Mouse (Mus musculus) heart, postnatal 14 days (tissue): ENCODE measurements at regions not wholly inside any gene's neighbourhood (a gene's known extent, or its start where the extent isn't known, plus 50 kb on each side); places are given as distances from the start of the nearest gene placed in this dataset.
"Not testable (repeated sequence)": the region's sequence is repeated elsewhere in the genome, so short reads cannot be mapped to it uniquely, and the experiment has no call there.

ENCODE experiments used
- DNase-seq, 2 experiments: peaks; one replicate each; pipeline ENCODE4 v3.0.0; 2021 to 2022
- intact Hi-C: fragments of 180-260 bp; cut with DNase I; formaldehyde crosslinking; loops from one replicate; pipeline ENCODE4 v1.15.1; 2025

DNA sequence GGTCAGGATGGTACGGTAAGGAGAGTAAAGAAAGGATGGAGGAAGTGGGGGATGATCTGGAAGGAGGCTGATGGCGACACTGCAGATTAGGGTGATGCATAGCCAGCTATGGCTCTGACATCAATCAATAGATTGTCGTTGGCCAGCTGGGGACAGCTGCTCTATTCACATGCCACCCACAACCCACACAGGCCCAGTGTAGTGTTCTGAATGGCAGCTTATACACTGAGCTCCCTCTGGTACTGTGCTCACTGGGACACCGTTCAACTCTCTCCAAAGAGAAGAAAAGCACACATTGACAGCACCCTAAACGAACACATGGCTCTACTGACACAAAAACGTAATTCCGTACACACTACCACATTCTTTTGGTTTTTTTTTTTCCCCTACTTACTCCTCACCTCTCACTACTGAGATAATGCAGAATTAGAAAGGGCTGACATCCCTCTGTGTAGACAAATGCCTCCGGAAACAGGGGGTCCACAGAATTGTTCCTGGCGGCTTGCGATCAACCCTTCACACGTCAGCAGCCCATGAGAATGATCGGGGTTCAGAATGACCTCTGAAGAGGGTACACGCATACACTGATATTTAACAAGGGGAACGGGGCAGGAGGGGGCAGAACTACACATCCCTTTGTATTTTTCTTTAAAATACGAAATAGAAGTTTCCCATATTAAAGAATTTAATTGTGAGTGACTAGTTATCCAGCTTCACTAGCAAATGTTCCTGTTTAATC lies 178.5 kb upstream of the Ipo5 start:
- DNase-seq, result no peak
- intact Hi-C loops, result no loop called here

DNA sequence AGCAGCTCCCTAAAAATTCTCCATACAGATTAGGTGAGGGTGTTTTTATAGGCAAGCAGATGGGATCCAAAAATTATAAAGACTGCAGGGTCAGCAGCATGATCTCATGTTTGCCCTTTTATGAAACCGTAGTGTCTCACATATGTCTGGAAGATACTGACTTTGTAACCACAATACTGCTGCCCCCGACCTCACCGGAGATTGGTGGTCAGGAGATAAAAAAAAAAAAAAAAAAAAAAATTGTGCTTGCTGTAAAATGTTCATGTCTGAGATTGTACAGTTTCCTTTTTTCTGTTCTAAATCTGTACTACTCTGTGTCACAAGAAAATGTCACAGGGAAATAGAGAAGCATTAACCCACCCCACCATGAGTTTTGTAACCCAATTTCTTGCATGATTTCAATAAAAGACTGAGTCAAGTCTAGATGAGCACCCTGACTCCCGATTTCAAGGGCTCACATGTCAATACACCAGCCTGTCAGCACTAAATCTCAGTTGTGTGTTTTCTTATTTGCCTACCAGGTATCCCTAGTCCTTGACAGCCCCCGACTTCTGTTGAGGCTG lies 169.5 kb upstream of the Ipo5 start:
- intact Hi-C loops, result no loop called here

DNA sequence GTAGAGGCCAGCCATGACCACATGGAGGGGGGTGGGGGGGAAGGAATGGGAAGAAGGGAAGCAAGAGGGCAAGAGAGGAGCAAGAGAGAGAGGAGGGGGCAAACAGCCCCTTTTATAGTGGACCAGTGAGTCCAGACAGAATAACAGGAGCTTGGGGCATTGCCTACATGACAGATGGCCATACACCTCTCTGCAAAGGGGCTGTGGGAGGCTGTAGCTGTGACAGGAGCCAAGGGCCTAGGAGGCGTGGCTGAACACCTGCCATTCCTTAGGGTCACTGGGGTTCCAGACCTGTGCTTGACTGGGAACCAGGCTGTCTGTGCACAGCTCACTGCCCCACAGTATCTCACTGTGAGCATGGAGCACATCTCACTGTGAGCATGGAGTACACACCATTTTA lies 157.0 kb upstream of the Ipo5 start:
- intact Hi-C loops, result no loop called here
- DNase-seq, result no peak

More for the DNA sequence above, 169.5 kb upstream of the Ipo5 start:
- no peak for DNase-seq

DNA sequence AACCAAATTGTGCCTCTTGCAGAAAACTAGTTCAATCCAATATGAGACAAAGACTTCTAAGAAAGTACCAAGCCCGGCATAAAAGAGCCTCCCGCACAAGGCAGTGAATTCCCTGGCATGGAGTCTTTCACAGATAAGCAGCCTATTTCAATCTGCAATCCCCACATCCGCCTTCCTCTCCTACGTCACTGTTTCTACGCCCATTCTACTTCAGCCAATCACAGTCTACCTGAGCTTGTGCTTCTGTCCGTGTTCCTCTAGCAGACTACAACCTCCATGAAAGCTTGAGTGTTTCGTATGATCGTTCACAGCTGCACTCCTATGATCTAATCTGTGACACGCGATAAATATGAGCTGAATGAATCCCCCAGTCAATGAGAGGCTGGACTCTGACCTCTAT lies 155.6 kb upstream of the Ipo5 start:
- intact Hi-C loops, result no loop called here
- no peak for DNase-seq

DNA sequence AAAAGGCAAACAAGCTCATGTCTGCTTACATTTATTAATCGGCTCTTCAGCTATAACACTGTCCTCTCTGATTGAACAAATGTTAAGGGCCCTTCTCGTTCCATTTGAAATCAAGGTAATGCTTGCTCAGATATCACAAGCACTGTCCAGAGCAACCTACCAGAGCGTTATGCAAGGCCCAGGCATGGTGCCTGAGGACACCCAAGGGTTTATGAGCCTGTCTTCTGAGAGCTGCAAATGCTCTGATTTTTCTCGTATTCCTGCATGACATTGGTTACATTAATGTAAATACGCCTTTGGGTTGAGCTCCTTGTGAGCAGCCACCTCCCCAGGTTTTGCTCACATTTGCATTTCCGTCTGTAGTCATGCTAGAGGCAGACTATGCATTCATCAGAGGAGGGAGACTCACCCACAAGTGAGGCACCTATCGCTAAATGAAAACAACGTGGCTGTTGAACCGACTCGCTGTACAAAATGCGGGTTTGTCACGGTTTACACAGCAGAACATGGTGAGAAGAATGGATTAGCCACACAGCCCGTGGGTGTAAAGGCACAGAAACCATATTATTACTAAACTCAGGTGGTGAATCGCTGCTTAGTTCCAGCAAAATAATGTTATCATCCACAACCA lies 152.7 kb upstream of the Ipo5 start:
- DNase-seq, result no peak
- intact Hi-C loops, result no loop called here

DNA sequence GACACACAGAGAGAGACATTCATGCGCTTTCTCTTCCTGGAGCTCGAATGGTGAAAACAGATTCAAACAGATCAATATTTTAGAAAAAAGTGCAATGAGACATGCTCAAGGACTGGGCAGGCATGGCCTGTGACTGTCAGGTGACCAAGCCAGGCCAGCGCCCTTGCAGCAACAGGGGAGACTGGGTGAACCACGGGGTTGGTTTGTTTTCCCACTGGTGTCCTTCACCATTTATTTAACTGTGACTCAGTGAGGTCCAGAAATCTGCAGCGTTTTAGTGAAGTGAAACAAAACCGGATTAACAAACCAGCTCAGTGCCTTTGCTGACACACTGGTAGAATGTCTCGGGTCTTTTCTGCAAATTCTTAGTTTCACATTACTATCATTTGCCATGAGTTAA lies 148.9 kb upstream of the Ipo5 start:
- intact Hi-C loops, result loop anchor here (5.0 to 10.0 kb wide), 2 partner anchors 285 to 687 kb away; partner anchors contain the start of gene Rap2a
- DNase-seq, result no peak

DNA sequence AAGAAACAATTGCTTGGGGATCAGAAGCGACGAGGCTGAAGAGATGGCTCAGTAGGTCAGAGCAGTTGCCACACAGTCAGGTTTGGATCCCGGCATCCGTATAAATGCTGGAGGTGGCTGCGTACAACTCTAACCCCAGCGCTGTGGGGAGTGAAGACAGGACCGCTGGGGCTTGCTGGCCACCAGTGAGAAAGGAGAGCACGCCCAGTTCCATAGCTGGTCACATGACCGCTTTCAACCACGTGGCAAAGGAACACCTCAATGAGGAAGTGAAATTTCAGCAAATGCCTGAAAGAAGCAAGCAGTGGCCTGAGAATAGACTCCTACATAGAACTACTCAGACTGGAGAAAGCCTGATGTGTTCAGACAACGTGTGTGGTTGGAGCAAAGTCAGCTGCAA lies 148.3 kb upstream of the Ipo5 start:
- intact Hi-C loops, result loop anchor here (5.0 to 10.0 kb wide), 2 partner anchors 285 to 688 kb away; partner anchors contain the start of gene Rap2a
- peak in 1 of 2 experiments; percentile 14 for DNase-seq

DNA sequence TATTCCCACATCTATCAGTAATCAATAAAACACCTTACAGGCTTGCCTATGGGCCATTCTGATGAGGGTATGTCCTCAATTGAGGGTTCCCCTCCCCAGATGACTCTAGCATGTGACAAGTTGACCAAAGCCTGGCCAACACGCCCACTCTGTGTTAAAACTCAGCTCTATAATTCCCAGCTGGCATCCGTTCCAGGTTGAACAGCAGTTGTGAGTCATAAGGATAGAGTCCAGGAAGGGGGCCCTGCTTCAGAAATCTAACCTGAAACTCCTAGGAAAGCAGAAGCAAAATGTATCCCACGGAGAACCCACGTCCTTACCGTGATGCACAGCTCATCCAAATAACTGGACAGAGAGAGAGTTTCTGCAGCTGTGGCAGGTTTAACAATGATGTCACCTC lies 147.2 kb upstream of the Ipo5 start:
- peak in 1 of 2 experiments; percentile 16 for DNase-seq
- intact Hi-C loops, result loop anchor here (5.0 to 10.0 kb wide), 2 partner anchors 286 to 689 kb away; partner anchors contain the start of gene Rap2a

DNA sequence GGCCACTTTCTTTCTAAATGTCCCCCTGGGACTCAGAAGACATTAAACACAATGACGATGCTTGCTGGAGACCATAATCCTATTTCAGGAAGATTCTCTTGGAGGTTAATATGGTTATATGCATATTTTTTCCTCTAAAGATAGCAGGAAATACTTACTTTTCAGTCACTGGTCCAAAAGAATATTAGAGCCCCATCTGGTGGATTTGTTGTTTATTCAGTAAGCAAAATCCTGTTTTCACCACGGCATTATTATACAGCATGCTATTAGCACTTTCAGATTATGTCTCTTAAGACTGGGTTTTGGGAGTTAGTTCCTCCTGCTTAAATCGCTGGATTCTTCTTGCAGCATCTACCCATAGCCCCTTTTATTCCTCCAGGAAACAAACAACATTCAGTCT lies 146.6 kb upstream of the Ipo5 start:
- DNase-seq, result no peak
- intact Hi-C loops, result loop anchor here (5.0 to 10.0 kb wide), 2 partner anchors 287 to 690 kb away; partner anchors contain the start of gene Rap2a

DNA sequence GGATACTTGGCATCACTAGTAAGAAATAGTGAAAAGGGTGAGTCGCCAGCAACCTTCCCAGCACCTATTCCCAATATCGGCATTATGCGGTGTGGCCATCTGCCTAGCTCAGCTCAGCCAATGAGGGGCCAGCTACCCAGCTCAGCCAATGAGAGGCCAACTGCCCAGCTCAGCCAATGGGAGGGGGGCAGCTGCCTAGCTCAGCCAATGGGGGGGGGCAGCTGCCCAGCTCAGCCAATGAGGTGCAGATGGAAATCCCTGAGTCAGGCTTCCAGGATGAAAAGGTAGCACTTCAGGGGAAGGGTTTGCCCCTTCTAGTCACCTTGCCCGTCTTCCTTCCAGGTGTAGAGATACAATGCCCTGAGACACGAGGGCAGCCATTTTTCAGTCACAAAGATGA lies 144.6 kb upstream of the Ipo5 start:
- no peak for DNase-seq
- intact Hi-C loops, result loop anchor here (10.0 kb wide), 1 partner anchor 692 kb away; no protein-coding TSS in a partner anchor

DNA sequence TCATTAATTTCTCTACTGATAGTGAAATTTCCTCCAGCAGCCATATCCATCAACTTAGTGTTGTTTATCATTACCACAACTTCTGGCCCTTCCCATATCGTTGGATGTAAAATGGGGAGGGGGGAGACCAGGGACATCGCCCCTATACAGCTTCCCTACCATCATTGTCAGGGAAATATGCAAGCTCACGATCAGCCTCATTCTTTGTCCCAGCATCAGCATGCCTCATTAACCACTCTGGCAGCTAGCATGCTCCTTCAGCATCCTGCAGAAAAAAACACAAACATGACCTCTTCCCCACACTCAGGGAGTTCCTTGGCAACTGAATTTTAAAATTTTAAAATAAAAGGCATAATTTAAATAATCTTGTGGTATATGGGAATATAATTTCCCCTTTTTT lies 140.4 kb upstream of the Ipo5 start:
- intact Hi-C loops, result no loop called here
- DNase-seq, result no peak

DNA sequence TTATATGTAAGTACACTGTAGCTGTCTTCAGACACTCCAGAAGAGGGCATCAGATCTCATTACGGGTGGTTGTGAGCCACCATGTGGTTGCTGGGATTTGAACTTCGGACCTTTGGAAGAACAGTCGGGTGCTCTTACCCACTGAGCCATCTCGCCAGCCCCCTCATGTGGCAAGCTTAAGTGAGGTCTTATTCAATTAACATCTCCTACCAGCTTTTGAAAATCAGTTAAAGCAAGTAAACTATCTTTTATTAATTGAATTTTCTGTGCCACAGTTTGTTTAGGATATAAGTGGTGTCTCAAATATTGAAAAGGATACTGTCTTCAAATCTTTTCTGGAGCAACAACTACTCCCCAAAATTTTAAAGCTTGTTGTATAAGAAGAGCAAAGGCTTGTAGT lies 138.0 kb upstream of the Ipo5 start:
- DNase-seq, intact Hi-C loops: not testable (repeated sequence)

DNA sequence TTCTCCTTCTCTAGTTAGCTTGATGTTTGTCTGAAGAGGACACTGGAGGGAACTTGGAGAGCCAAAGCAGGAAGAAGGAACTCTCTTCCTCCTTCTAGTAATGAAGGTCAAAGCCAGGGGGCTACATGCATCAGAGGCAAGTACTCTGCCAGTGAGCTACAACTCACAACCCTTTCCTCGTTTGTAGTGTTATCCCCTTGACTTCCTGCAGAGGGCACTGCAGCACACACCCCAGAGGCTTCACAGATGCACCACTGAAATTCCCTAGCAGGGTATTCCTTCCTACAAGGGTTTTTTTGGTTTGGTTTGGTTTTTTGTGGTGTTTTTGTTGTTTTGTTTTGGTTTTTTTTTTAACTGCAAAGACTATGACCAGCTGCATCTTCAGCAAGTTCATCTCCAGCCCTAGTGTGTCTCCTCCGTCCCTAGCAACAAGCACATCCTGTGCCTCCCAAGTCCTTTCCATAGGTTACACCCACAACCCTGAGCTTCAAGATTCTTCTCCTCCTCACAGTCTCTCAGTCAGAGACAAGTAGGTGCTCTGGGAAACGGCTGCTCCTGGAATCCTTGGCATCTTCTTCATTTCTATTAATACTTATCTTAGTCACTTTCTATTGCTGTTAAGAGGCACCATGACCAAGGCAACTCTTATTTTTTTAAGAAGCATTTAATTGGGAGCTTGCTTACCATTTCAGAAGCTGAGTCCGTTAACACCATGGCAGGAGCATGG lies 119.0 kb upstream of the Ipo5 start:
- no peak for DNase-seq
- intact Hi-C loops, result no loop called here

DNA sequence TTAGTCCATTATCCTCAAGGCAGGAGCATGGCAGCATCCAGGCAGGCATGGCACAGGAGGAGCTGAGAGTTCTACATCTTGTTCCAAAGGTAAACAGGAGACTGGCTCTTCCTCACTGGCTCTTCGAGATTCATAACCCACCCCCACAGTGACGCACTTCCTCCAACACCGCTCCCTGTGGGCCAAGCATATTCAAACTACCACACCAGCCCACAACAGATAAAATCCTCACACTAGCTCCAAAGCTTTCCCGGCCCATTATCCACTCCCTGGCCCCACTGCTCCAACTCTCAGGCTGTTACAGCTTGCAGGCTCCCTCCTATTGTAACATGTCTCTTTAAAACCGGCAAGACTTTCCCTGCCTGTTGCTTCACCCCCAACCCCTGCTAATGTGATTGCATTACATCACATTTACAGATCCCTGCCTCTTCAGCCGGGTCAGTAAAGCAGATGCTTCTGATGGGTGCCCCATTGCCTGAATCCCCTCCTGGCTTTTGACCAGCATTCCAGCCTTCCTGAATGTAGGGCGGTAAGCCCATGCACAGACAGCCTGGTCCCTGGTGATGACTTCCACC lies 113.0 kb upstream of the Ipo5 start:
- no peak for DNase-seq
- intact Hi-C loops, result no loop called here

DNA sequence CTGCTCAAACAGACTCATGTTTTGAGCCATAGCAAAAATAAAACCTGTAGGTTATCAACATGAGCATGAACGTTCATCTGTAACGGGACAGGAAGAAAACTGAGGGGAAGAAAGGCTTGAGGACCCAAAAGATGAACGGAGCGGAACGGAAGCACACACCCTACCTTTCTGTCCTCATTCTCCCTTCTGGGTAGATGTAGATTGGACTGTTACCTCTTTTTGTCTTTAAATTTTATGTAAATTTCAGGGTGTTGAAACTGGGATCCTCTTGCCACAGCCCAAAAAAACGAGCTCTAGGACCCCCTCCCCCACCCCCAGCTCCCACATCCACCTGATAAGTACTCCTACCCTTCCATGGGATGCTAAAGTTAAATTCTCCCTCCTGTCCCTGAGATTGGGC lies 107.8 kb upstream of the Ipo5 start:
- no peak for DNase-seq
- intact Hi-C loops, result no loop called here

DNA sequence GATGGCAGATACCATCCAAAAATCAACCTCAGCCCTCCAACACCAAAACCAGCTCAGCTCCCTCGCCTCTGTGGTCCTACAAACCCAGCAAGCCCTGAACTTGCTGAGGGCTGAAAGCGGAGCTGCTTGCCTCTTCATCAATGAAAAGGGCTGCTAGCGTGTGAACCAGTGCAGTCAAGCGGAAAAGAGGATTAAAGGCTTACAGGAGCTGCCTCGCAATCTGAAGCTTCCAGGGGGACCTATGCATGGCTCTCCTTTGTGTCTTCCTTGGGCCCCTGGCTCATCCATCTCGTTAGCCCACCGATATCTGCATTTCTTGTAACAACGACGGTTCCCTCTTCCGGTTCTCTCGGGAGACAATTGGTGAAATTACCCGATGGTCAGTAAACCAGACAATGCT lies 107.3 kb upstream of the Ipo5 start:
- intact Hi-C loops, result no loop called here
- DNase-seq, result no peak

DNA sequence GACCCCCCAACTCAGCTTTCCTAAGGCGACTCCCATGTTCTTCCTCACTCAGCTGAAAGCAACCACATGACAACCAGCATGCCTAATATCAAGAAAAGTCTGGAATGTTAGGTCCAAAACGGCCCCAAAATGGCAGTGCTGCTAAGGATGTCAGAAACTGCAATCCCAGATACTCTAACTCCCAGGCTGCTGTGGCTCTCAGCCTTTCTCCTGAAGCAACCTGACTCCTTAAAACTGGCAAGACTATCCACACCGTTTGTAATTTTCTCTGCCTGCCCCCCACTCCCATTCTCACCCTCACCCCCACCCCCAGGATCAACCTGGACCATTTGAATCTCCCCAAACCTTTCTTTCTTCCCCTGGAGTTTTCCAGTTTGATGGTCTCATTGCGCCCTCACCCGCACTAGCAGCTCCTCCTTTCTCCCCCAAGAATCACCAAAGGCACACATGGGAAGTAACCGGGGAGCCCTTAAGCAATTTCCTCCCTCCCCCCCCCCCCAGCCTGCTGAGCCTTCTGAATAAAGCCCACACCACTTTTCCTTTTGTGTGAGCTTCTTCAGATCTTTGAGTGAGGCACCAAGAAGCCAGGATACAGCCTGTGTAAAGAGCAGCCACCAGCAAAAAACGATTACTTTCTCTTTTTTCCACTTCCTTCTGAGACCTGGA lies 106.7 kb upstream of the Ipo5 start:
- DNase-seq, result no peak
- intact Hi-C loops, result no loop called here

DNA sequence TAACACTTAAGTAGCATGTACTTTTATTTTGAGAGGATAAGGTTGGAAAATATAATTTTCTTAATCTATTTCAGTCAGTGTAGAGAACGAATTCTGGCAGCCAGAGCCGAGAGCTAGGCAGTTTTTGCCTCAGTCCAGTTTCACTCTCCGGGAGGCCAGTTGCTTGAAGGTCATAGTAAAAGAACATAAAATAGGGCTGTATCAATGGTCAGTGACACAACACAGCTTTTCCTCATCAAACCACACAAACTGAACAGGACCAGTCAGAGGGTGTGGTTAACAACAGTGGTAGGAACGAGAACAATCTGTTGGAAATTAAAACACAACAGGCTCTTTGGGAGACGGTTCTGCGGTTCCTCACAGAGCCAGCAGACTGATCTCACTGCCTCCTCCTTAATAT lies 105.9 kb upstream of the Ipo5 start:
- intact Hi-C loops, result no loop called here
- DNase-seq, result no peak

DNA sequence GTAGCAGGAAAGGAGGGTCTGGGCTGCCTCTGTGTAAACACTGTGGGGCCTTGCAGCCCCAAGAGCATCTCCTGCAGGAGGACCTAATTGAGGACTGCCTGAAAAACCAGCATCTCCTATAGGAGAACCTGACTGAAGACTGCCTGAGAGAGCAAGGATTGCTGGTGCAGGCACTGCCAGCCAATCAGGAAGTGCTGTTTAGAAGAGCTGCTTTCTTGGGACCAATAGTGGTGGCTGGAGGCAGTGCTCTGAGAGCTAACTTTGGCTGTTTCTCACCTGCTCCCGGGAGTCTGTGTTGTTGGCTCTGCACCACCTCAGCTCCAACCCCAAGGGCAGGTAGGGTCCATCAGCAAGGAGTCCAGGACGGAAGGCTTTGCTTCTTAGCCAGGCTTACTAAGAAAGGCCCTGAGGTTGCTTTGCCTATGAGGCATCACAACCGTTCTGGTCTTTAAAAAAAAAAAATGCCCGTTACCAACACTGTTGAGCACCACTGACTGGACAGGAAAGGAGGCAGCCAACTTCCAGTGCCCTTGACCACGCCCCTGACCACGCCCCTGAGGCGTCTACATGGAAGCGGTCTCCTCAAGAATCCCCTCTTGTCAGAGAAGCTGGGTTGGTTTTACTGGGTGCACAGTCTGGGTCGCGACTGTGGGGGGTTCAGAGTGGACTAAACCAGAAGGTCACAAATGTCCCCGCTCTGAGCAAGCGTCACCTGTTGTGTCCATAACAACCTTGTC lies 105.0 kb upstream of the Ipo5 start:
- intact Hi-C loops, DNase-seq: not testable (repeated sequence)

DNA sequence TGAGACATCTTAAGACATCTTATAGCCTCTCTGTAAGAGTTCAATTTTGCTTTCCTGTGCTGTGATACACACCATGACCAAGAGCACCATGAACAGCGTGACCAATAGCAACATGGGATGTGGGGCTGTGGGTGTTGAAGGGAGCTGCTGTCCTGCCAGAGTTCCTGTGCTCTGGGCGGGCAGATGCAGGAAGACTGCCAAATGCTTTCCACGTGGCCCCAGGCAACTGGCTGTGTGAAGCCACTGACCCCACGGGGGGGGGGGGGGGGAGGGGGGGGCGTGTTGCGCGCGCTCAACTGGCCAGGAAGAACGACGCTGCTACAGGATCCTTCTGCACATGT lies 104.5 kb upstream of the Ipo5 start:
- intact Hi-C loops, result no loop called here
- peak in 1 of 2 experiments; percentile 38 for DNase-seq
